Mouse (Mus musculus): ENCODE results near the gene Serpina1b. TPM values are rescaled to one million over a fixed set of nuclear protein-coding genes. Genes with fewer than 3 reads are reported as not detected.
A peak's percentile ranks its signal among the peaks of the same experiment; 100 is the strongest.
"Not testable (repeated sequence)": the region's sequence is repeated elsewhere in the genome, so short reads cannot be mapped to it uniquely, and the experiment has no call there.

Gene Serpina1b
- polyA plus RNA-seq, 1 experiment from 2014 or later = not detected

- not testable (repeated sequence) for DNase-seq (ENCODE audit: low spot score); H3K4me1 ChIP-seq; H3K27ac ChIP-seq (replicated peaks); H3K4me3 ChIP-seq; H3K36me3 ChIP-seq (replicated peaks); H3K27me3 ChIP-seq (replicated peaks; ENCODE audit: low read depth, poor library complexity, severe bottlenecking)
- WGBS = 94% methylated on average over 3 of the region's 3 CpGs
- peaks cover 34% of the 10 kb centered on the region for H3K9me3 ChIP-seq
Measured at GRCm38 (mm10) chr12:103760316-103760715, 69.9 kb downstream of the Serpina1b start.

DNA sequence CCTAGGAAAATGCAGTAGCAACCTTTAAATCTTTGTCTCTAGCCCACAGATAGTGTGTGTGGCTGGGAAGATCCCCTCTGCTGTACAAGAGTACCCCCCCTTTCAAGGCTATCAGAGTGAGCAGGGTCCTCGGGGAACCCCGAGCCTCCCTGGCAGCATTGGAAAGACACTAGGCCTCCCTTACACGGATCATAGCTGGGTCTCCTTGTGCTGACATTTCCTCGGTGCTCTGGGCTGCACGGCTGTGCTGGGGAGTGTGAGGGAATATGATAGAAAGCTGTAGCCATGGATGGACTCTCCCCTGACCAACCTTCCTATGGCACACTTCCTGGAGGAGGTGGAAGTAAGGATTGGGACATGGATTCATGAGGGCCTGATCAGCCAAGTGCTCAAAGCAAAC, 84.2 kb downstream of the Serpina1b start:
- WGBS = 90% methylated on average over 5 of the region's 5 CpGs
- not testable (repeated sequence) for H3K4me1 ChIP-seq; H3K27ac ChIP-seq (replicated peaks); H3K27me3 ChIP-seq (replicated peaks; ENCODE audit: low read depth, poor library complexity, severe bottlenecking); DNase-seq (ENCODE audit: low spot score); H3K36me3 ChIP-seq (replicated peaks); H3K9me3 ChIP-seq; H3K4me3 ChIP-seq

- not testable (repeated sequence) for DNase-seq (ENCODE audit: low spot score); H3K36me3 ChIP-seq (replicated peaks); H3K4me3 ChIP-seq; H3K4me1 ChIP-seq; H3K27me3 ChIP-seq (replicated peaks; ENCODE audit: low read depth, poor library complexity, severe bottlenecking); H3K27ac ChIP-seq (replicated peaks)
- 85% methylated on average over 6 of the region's 6 CpGs for WGBS
- peaks cover 12% of the 10 kb centered on the region; the same call in 1 of the 2 replicates for H3K9me3 ChIP-seq
Measured at GRCm38 (mm10) chr12:103737791-103738580, 92.2 kb downstream of the Serpina1b start.

- not testable (repeated sequence) for DNase-seq (ENCODE audit: low spot score); H3K27me3 ChIP-seq (replicated peaks; ENCODE audit: low read depth, poor library complexity, severe bottlenecking); H3K36me3 ChIP-seq (replicated peaks); H3K4me3 ChIP-seq; H3K4me1 ChIP-seq; H3K27ac ChIP-seq (replicated peaks)
- H3K9me3 ChIP-seq = peaks cover 12% of the 10 kb centered on the region; the same call in 1 of the 2 replicates
- WGBS = 90% methylated on average over 4 of the region's 4 CpGs
Measured at GRCm38 (mm10) chr12:103735566-103735965, 94.6 kb downstream of the Serpina1b start.

DNA sequence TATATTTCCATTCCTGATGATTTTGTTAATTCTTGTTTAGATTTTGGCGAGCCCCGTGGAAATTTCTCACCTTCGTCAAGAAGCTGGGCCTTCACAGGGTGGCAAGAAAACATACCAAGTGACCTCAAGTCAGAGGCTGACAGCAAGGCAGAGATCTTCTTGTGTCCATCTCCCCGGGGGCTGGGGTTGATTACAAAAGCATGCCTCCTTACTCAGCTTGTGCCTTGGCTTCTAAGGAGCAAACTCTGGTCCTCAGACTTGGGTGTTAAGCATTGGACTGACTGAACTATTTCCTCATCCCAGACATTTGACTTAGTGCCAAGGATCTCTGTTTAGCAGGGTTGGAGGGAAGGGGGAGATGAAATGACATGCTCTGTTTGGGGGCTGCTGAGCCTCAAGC, 95.1 kb downstream of the Serpina1b start:
- 85% methylated on average over 4 of the region's 4 CpGs for WGBS
- not testable (repeated sequence) for H3K27ac ChIP-seq (replicated peaks); H3K4me3 ChIP-seq; DNase-seq (ENCODE audit: low spot score); H3K36me3 ChIP-seq (replicated peaks); H3K4me1 ChIP-seq; H3K27me3 ChIP-seq (replicated peaks; ENCODE audit: low read depth, poor library complexity, severe bottlenecking)
- H3K9me3 ChIP-seq = peaks cover 14% of the 10 kb centered on the region; the same call in 1 of the 2 replicates

- 75% methylated on average over 3 of the region's 3 CpGs for WGBS
- Histone ChIP-seq H3K9me3 (peaks cover 6% of the 10 kb centered on the region; the same call in 1 of the 2 replicates), H3K27ac (replicated peaks) (no peak overlapping the region), H3K4me1 (no peaks in the 10 kb centered on the region; the same call in 1 of the 2 replicates), H3K27me3 (replicated peaks; ENCODE audit: low read depth, poor library complexity, severe bottlenecking) (no peaks in the 10 kb centered on the region), H3K36me3 (replicated peaks) (no peaks in the 10 kb centered on the region), H3K4me3 (no peak overlapping the region)
- DNase-seq (ENCODE audit: low spot score) = no peak
Measured at GRCm38 (mm10) chr12:103711537-103711936, 118.6 kb downstream of the Serpina1b start.

- H3K27me3 ChIP-seq (replicated peaks; ENCODE audit: low read depth, poor library complexity, severe bottlenecking) = no peaks in the 10 kb centered on the region
- no peaks in the 10 kb centered on the region; the same call in 1 of the 2 replicates for H3K4me1 ChIP-seq
- no peaks in the 10 kb centered on the region for H3K36me3 ChIP-seq (replicated peaks)
- no peak overlapping the region for H3K4me3 ChIP-seq
- 62% methylated on average over 1 of the region's 1 CpGs for WGBS
- no peaks in the 10 kb centered on the region for H3K9me3 ChIP-seq
- no peak for DNase-seq (ENCODE audit: low spot score)
- H3K27ac ChIP-seq (replicated peaks) = no peak overlapping the region
Measured at GRCm38 (mm10) chr12:103710405-103710804, 119.8 kb downstream of the Serpina1b start.

DNA sequence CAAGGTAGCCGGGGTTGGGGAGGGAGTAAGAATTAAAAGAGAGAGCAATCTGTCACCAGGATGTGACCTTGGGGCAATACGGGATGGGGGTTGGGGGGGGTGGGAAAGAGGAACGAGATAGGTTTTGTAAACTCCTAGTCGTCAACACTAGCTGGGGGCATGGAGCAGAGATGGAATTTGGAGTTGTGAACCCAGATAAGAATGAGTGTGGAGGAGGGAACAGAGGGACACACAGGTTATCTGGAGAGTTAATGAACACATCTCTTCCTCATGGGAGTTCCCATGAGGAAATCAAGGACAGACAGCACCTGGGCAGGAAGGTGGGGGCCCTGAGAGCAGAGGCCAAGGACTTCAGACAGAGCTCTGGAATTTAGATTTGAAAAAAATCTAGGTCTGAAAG, 124.1 kb downstream of the Serpina1b start:
- Histone ChIP-seq H3K4me1 (no peaks in the 10 kb centered on the region; the same call in 1 of the 2 replicates), H3K36me3 (replicated peaks) (no peaks in the 10 kb centered on the region), H3K27me3 (replicated peaks; ENCODE audit: low read depth, poor library complexity, severe bottlenecking) (no peaks in the 10 kb centered on the region), H3K4me3 (no peak overlapping the region), H3K9me3 (no peaks in the 10 kb centered on the region), H3K27ac (replicated peaks) (no peak overlapping the region)
- 81% methylated on average over 4 of the region's 4 CpGs for WGBS
- no peak for DNase-seq (ENCODE audit: low spot score)

DNA sequence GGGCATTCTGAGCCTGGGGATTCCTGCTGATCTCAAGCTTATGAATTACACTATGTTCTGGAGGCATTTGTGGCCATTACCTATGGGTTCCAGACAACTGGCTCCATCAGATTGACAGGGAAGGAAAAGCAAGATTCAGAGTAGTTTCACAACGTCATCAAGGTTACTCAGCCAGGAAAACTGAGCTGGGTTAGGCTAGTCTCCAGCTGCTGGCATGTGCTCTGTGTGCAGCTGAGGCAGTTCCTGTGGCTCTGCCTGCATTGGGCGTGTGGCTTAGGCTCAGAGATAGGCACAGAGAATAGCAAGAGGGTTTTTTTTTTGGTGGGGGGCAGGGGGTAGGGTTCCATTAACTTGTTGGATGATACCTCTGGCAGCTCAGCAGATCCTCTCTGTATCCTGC, 124.6 kb downstream of the Serpina1b start:
- Histone ChIP-seq H3K4me1 (no peaks in the 10 kb centered on the region; the same call in 1 of the 2 replicates), H3K27ac (replicated peaks) (no peak overlapping the region), H3K9me3 (no peaks in the 10 kb centered on the region), H3K36me3 (replicated peaks) (no peaks in the 10 kb centered on the region), H3K27me3 (replicated peaks; ENCODE audit: low read depth, poor library complexity, severe bottlenecking) (no peaks in the 10 kb centered on the region), H3K4me3 (no peak overlapping the region)
- WGBS = 69% methylated on average over 2 of the region's 2 CpGs
- no peak for DNase-seq (ENCODE audit: low spot score)

DNA sequence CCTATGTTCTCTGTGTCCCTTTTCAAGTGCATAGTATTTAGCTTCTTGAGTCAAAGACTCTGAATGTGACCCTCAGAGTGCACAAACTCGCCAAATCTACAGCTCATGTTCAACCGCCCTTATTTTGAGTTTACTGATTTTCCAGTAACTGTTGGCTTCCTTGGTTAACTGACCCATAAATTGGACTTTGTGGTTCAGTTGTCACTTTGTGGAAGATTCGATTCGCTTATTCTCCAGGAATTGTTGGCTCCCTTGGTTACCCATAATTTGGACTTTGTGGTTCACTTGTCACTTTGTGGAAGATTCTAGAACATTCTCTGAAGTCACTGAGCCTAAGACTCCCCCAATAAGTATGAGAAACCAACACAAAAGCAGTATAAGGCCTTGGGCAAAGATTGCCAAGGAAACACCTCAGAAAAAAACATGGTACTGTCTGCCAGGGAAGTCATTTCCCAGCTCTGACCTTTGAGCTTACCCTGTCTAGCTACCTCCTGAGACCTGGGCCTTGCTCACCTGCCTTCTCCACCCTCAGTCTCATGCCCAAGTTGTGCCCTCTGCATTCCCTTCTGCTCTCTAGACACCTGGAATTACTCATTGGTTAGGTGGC, 129.9 kb downstream of the Serpina1b start:
- DNase-seq (ENCODE audit: low spot score) = no peak
- no peak overlapping the region for H3K27ac ChIP-seq (replicated peaks)
- H3K27me3 ChIP-seq (replicated peaks; ENCODE audit: low read depth, poor library complexity, severe bottlenecking) = no peaks in the 10 kb centered on the region
- H3K9me3 ChIP-seq = no peaks in the 10 kb centered on the region
- no peak overlapping the region for H3K4me3 ChIP-seq
- no peaks in the 10 kb centered on the region for H3K36me3 ChIP-seq (replicated peaks)
- H3K4me1 ChIP-seq = no peaks in the 10 kb centered on the region
- 86% methylated on average over 4 of the region's 4 CpGs for WGBS

DNA sequence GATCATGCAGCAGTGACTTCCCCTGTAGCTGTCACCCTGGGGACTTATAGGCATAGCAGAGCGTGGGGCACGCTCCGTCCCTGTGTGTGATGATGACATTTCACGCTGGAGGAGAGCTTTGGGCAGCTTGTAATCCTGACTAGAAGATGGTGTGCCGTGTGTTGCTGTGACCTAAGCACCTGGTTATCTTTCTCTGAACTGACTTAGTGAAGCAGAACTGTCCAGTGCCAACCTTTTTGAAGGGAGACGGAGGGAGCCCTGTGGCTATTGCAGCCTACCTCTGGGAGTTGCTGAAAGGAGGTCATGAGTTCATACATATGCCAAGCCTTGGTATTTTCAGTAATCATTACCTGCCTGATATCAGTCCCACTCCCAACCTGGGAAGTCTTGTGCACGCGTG, 134.7 kb downstream of the Serpina1b start, which contains the start of gene Serpina1f:
Gene Serpina1f, minus strand, starts transcription at position 101 of the 400 bp plus-strand sequence.
- no peak within 1 kb of the TSS for H3K27ac ChIP-seq (replicated peaks)
- H3K4me1 ChIP-seq = no peaks in the 10 kb centered on the region
- WGBS = 92% methylated on average over 8 of the region's 8 CpGs
- no peaks in the 10 kb centered on the region for H3K36me3 ChIP-seq (replicated peaks)
- no peaks in the 10 kb centered on the region for H3K9me3 ChIP-seq
- no peaks in the 10 kb centered on the region for H3K27me3 ChIP-seq (replicated peaks; ENCODE audit: low read depth, poor library complexity, severe bottlenecking)
- DNase-seq (ENCODE audit: low spot score) = no peak
- H3K4me3 ChIP-seq = no peak within 1 kb of the TSS

DNA sequence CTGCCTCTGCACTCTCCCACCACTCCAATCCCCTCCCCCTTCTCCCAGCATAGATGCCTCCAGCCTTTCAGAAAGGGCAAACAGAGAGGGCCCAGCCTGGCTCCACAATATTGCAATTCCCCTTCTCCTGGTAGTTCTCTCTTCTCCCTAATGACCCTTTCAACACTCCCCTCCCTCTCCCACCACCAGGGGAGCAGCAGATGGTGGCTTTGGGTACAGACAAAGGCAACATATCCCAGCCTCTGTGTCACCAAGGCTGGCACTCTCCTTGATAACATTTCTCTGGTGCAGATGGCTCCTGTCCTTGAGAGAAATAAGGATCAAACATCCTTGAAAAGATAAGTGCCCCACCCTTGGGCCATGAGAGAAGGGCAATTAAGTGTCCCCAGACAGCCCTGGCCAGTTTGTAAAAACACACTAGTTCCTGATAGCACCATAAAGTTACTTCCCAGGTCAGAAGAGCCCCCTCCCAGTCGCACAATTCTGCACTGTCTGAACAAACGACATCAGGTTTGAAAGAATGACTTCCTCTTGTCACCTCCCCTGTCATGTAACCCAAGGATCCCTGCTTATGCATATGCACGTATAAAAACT, 141.9 kb downstream of the Serpina1b start:
- no peaks in the 10 kb centered on the region for H3K4me1 ChIP-seq
- DNase-seq (ENCODE audit: low spot score) = peak; percentile 9
- H3K36me3 ChIP-seq (replicated peaks) = no peaks in the 10 kb centered on the region
- no peak overlapping the region for H3K4me3 ChIP-seq
- no peaks in the 10 kb centered on the region for H3K9me3 ChIP-seq
- H3K27me3 ChIP-seq (replicated peaks; ENCODE audit: low read depth, poor library complexity, severe bottlenecking) = no peaks in the 10 kb centered on the region
- no peak overlapping the region for H3K27ac ChIP-seq (replicated peaks)
- 54% methylated on average over 3 of the region's 3 CpGs for WGBS

DNA sequence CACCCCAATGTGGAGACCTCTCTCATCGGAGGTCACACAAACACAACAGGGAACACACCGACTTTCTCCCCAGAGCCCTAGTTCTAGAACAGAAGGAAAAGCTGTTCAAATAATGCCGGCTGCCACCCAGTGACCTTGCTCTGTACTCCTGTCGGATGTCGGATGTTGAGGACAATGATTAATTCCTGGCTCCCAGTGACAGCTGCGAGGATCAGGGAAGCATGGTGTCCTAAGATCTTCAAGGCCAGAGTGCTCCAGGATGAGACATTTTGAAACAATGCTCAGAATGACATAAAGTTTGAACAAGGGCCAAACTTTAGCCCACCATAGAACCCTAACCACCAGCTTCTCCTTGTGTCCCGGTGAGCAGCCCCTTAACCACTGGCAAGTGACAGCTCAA, 143.2 kb downstream of the Serpina1b start:
- no peak for DNase-seq (ENCODE audit: low spot score)
- WGBS = 73% methylated on average over 7 of the region's 7 CpGs
- Histone ChIP-seq H3K36me3 (replicated peaks) (no peaks in the 10 kb centered on the region), H3K9me3 (no peaks in the 10 kb centered on the region), H3K4me3 (no peak overlapping the region), H3K27me3 (replicated peaks; ENCODE audit: low read depth, poor library complexity, severe bottlenecking) (no peaks in the 10 kb centered on the region), H3K4me1 (no peaks in the 10 kb centered on the region), H3K27ac (replicated peaks) (no peak overlapping the region)
